Mouse (Mus musculus): ENCODE results near the gene Pla2g4c. TPM values are rescaled to one million over a fixed set of nuclear protein-coding genes. Genes with fewer than 3 reads are reported as not detected.

Gene Pla2g4c
- polyA plus RNA-seq, 1 experiment: 1.6 TPM

- Histone ChIP-seq H3K9ac (ENCODE audit: low read depth, poor library complexity, severe bottlenecking) (no peak overlapping the region), H3K27ac (ENCODE audit: insufficient read depth, low read length) (no peak overlapping the region), H3K4me1 (ENCODE audit: control insufficient read depth, insufficient read depth, low read length) (no peaks in the 10 kb centered on the region), H3K9me3 (replicated peaks; ENCODE audit: control insufficient read depth, insufficient read depth, low read length, poor library complexity, severe bottlenecking) (peaks cover 33% of the 10 kb centered on the region), H3K27me3 (ENCODE audit: control insufficient read depth, insufficient read depth, low read length, poor library complexity, severe bottlenecking) (no peaks in the 10 kb centered on the region), H3K36me3 (ENCODE audit: control insufficient read depth, insufficient read depth, low read length, poor library complexity, severe bottlenecking) (peaks cover 41% of the 10 kb centered on the region), H3K4me3 (ENCODE audit: low read depth, low read length) (no peak overlapping the region)
- TF ChIP-seq POLR2A (IDR thresholded peaks at IDR 0.05; ENCODE audit: insufficient read depth, low read length) (no peak), EP300 (IDR thresholded peaks at IDR 0.05; ENCODE audit: insufficient read depth, low read depth, low read length) (no peak), CTCF (IDR thresholded peaks at IDR 0.05; ENCODE audit: low read depth, low read length) (no peak)
These were observed 10.3 kb upstream of the Pla2g4c start for GRCm38 (mm10) chr7:13314095-13314597.

GRCm38 (mm10) chr7:13321424-13321823 lies 3.0 kb upstream of the Pla2g4c start:
- H3K27me3 ChIP-seq (ENCODE audit: control insufficient read depth, insufficient read depth, low read length, poor library complexity, severe bottlenecking): no peaks in the 10 kb centered on the region
- no peaks in the 10 kb centered on the region for H3K4me1 ChIP-seq (ENCODE audit: control insufficient read depth, insufficient read depth, low read length)
- no peaks in the 10 kb centered on the region for H3K36me3 ChIP-seq (ENCODE audit: control insufficient read depth, insufficient read depth, low read length, poor library complexity, severe bottlenecking)
- no peak overlapping the region for H3K4me3 ChIP-seq (ENCODE audit: low read depth, low read length)
- H3K9me3 ChIP-seq (replicated peaks; ENCODE audit: control insufficient read depth, insufficient read depth, low read length, poor library complexity, severe bottlenecking): no peaks in the 10 kb centered on the region
- no peak for TF ChIP-seq POLR2A (IDR thresholded peaks at IDR 0.05; ENCODE audit: insufficient read depth, low read length)
- no peak for TF ChIP-seq CTCF (IDR thresholded peaks at IDR 0.05; ENCODE audit: low read depth, low read length)
- no peak overlapping the region for H3K9ac ChIP-seq (ENCODE audit: low read depth, poor library complexity, severe bottlenecking)
- H3K27ac ChIP-seq (ENCODE audit: insufficient read depth, low read length): no peak overlapping the region

GRCm38 (mm10) chr7:13330575-13330974 lies 6.1 kb downstream of the Pla2g4c start:
- no peaks in the 10 kb centered on the region for H3K36me3 ChIP-seq (ENCODE audit: control insufficient read depth, insufficient read depth, low read length, poor library complexity, severe bottlenecking)
- H3K9me3 ChIP-seq (replicated peaks; ENCODE audit: control insufficient read depth, insufficient read depth, low read length, poor library complexity, severe bottlenecking): no peaks in the 10 kb centered on the region
- no peak overlapping the region for H3K27ac ChIP-seq (ENCODE audit: insufficient read depth, low read length)
- H3K9ac ChIP-seq (ENCODE audit: low read depth, poor library complexity, severe bottlenecking): no peak overlapping the region
- no peaks in the 10 kb centered on the region for H3K27me3 ChIP-seq (ENCODE audit: control insufficient read depth, insufficient read depth, low read length, poor library complexity, severe bottlenecking)
- H3K4me3 ChIP-seq (ENCODE audit: low read depth, low read length): no peak overlapping the region
- H3K4me1 ChIP-seq (ENCODE audit: control insufficient read depth, insufficient read depth, low read length): no peaks in the 10 kb centered on the region
- no peak for TF ChIP-seq POLR2A (IDR thresholded peaks at IDR 0.05; ENCODE audit: insufficient read depth, low read length)
- no peak for TF ChIP-seq CTCF (IDR thresholded peaks at IDR 0.05; ENCODE audit: low read depth, low read length)

- Histone ChIP-seq H3K9ac (ENCODE audit: low read depth, poor library complexity, severe bottlenecking) (no peak overlapping the region), H3K4me3 (ENCODE audit: low read depth, low read length) (no peak overlapping the region), H3K27ac (ENCODE audit: insufficient read depth, low read length) (no peak overlapping the region), H3K4me1 (ENCODE audit: control insufficient read depth, insufficient read depth, low read length) (no peaks in the 10 kb centered on the region), H3K27me3 (ENCODE audit: control insufficient read depth, insufficient read depth, low read length, poor library complexity, severe bottlenecking) (no peaks in the 10 kb centered on the region), H3K9me3 (replicated peaks; ENCODE audit: control insufficient read depth, insufficient read depth, low read length, poor library complexity, severe bottlenecking) (no peaks in the 10 kb centered on the region), H3K36me3 (ENCODE audit: control insufficient read depth, insufficient read depth, low read length, poor library complexity, severe bottlenecking) (no peaks in the 10 kb centered on the region)
- TF ChIP-seq POLR2A (IDR thresholded peaks at IDR 0.05; ENCODE audit: insufficient read depth, low read length) (no peak), EP300 (IDR thresholded peaks at IDR 0.05; ENCODE audit: insufficient read depth, low read depth, low read length) (no peak), CTCF (IDR thresholded peaks at IDR 0.05; ENCODE audit: low read depth, low read length) (no peak)
These were observed 31.5 kb downstream of the Pla2g4c start for GRCm38 (mm10) chr7:13355943-13356342.

GRCm38 (mm10) chr7:13380588-13380987 lies 56.1 kb downstream of the Pla2g4c start:
- no peaks in the 10 kb centered on the region for H3K4me1 ChIP-seq (ENCODE audit: control insufficient read depth, insufficient read depth, low read length)
- TF ChIP-seq POLR2A (IDR thresholded peaks at IDR 0.05; ENCODE audit: insufficient read depth, low read length): no peak
- TF ChIP-seq EP300 (IDR thresholded peaks at IDR 0.05; ENCODE audit: insufficient read depth, low read depth, low read length): no peak
- TF ChIP-seq CTCF (IDR thresholded peaks at IDR 0.05; ENCODE audit: low read depth, low read length): no peak
- no peak overlapping the region for H3K9ac ChIP-seq (ENCODE audit: low read depth, poor library complexity, severe bottlenecking)
- no peaks in the 10 kb centered on the region for H3K36me3 ChIP-seq (ENCODE audit: control insufficient read depth, insufficient read depth, low read length, poor library complexity, severe bottlenecking)
- H3K27ac ChIP-seq (ENCODE audit: insufficient read depth, low read length): no peak overlapping the region
- H3K9me3 ChIP-seq (replicated peaks; ENCODE audit: control insufficient read depth, insufficient read depth, low read length, poor library complexity, severe bottlenecking): no peaks in the 10 kb centered on the region
- no peaks in the 10 kb centered on the region for H3K27me3 ChIP-seq (ENCODE audit: control insufficient read depth, insufficient read depth, low read length, poor library complexity, severe bottlenecking)
- no peak overlapping the region for H3K4me3 ChIP-seq (ENCODE audit: low read depth, low read length)

- no peak for TF ChIP-seq EP300 (IDR thresholded peaks at IDR 0.05; ENCODE audit: insufficient read depth, low read depth, low read length)
- no peak for TF ChIP-seq CTCF (IDR thresholded peaks at IDR 0.05; ENCODE audit: low read depth, low read length)
- TF ChIP-seq POLR2A (IDR thresholded peaks at IDR 0.05; ENCODE audit: insufficient read depth, low read length): no peak
- Histone ChIP-seq H3K9me3 (replicated peaks; ENCODE audit: control insufficient read depth, insufficient read depth, low read length, poor library complexity, severe bottlenecking) (no peaks in the 10 kb centered on the region), H3K36me3 (ENCODE audit: control insufficient read depth, insufficient read depth, low read length, poor library complexity, severe bottlenecking) (no peaks in the 10 kb centered on the region), H3K27ac (ENCODE audit: insufficient read depth, low read length) (no peak within 1 kb of the TSS), H3K4me1 (ENCODE audit: control insufficient read depth, insufficient read depth, low read length) (no peaks in the 10 kb centered on the region), H3K9ac (ENCODE audit: low read depth, poor library complexity, severe bottlenecking) (no peak within 1 kb of the TSS), H3K27me3 (ENCODE audit: control insufficient read depth, insufficient read depth, low read length, poor library complexity, severe bottlenecking) (no peaks in the 10 kb centered on the region), H3K4me3 (ENCODE audit: low read depth, low read length) (no peak within 1 kb of the TSS)
These were observed 73.4 kb downstream of the Pla2g4c start, which contains the start of gene Cabp5 for GRCm38 (mm10) chr7:13397832-13398231. TSS of gene Cabp5 (plus strand) at chr7:13398132.

Other genes starting within 250 kb of the Pla2g4c start
- 0.22 and 0.24 TPM in 2 replicates for gene Vmn1r85, start 229.5 kb upstream of the Pla2g4c start, polyA plus RNA-seq (2011; ENCODE audit: insufficient read depth, insufficient read length, low read depth, missing spikeins)
- not detected in 2 replicates for gene Vmn1r86, start 204.7 kb upstream of the Pla2g4c start, polyA plus RNA-seq (2011; ENCODE audit: insufficient read depth, insufficient read length, low read depth, missing spikeins)
- 0.15 and 0.26 TPM in 2 replicates for gene Vmn1r87, start 184.5 kb upstream of the Pla2g4c start, polyA plus RNA-seq (2011; ENCODE audit: insufficient read depth, insufficient read length, low read depth, missing spikeins)
- gene Vmn1r88, start 165.1 kb upstream of the Pla2g4c start, polyA plus RNA-seq (2011; ENCODE audit: insufficient read depth, insufficient read length, low read depth, missing spikeins): 0.64 and 0.78 TPM in 2 replicates
- gene Vmn1r89, start 111.6 kb upstream of the Pla2g4c start, polyA plus RNA-seq (2011; ENCODE audit: insufficient read depth, insufficient read length, low read depth, missing spikeins): not detected in 2 replicates
- 157 and 181 TPM in 2 replicates for gene Lig1, start 47.4 kb upstream of the Pla2g4c start, polyA plus RNA-seq (2011; ENCODE audit: insufficient read depth, insufficient read length, low read depth, missing spikeins)
- gene Zswim9, start 45.9 kb upstream of the Pla2g4c start, polyA plus RNA-seq (2011; ENCODE audit: insufficient read depth, insufficient read length, low read depth, missing spikeins): 6.0 and 9.4 TPM in 2 replicates
- not detected in 2 replicates for gene Cabp5, start 73.5 kb downstream of the Pla2g4c start, polyA plus RNA-seq (2011; ENCODE audit: insufficient read depth, insufficient read length, low read depth, missing spikeins)
- not detected in 2 replicates for gene Bsph1, start 126.2 kb downstream of the Pla2g4c start, polyA plus RNA-seq (2011; ENCODE audit: insufficient read depth, insufficient read length, low read depth, missing spikeins)
- gene Bsph2, start 246.4 kb downstream of the Pla2g4c start, polyA plus RNA-seq (2011; ENCODE audit: insufficient read depth, insufficient read length, low read depth, missing spikeins): not detected in 2 replicates